Mouse (Mus musculus): ENCODE results near the gene Zdhhc6. TPM values are rescaled to one million over a fixed set of nuclear protein-coding genes. Genes with fewer than 3 reads are reported as not detected.
A peak's percentile ranks its signal among the peaks of the same experiment; 100 is the strongest.

Zdhhc6 gene
- polyA plus RNA-seq, 1 experiment: 27.0 TPM

DNA sequence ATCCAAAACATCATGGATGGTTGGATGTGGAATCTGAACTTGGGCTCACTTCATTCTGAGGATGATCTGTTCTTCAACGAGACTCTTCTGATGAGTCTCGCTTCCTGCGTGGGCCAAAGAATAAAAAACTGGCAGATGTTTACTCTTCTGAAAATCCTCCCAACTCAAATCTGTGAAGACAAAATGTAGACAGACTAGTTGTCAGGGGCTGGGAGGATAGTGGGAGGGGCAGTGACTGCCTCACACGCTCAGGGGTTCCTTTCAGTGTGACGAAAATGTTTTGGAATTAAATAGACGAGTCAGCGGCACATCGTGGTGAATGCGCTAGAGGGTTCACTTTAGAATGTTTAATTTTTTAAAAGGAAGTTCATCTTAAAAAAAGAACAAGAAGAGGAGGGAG lies 59.7 kb downstream of the Zdhhc6 start:
- DNase-seq: no peak
- 80% methylated on average over 9 of the region's 9 CpGs for WGBS

DNA sequence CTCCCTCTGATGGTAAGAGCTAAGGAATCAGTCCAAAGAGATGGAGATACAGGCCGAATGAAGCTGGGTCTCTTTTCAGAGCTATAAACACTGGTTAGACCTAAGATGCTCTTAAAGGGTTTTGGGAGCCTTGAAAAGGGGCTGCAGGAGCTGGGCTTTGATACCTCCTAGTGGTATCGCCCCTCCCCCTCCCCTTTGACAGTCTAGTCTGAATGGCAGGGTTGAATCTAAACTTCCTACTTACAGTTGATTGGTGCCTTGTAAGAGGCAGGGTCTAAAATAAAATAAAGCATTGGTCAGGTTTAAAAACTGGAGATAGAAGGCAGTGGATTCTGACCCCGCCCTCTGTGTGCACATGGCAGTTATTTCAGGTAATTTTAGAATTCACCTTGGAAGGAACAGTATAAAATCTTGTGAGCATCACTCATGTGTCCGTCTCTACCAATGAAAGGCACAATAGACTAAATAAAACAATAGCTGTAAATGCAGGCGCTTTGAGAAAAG lies 61.3 kb downstream of the Zdhhc6 start:
- H3K27ac ChIP-seq (ENCODE audit: insufficient read depth, low read length): no peak overlapping the region
- peak in 1 of 2 experiments; percentile 18 for DNase-seq
- WGBS: 38% methylated on average over 5 of the region's 5 CpGs
- H3K4me1 ChIP-seq (ENCODE audit: control insufficient read depth, insufficient read depth, low read length): no peaks in the 10 kb centered on the region
- H3K27me3 ChIP-seq (ENCODE audit: control insufficient read depth, insufficient read depth, low read length): no peaks in the 10 kb centered on the region
- no peak for TF ChIP-seq CTCF (IDR thresholded peaks at IDR 0.05; ENCODE audit: borderline replicate concordance, insufficient read depth, low read depth, low read length)
- no peak for TF ChIP-seq POLR2A (IDR thresholded peaks at IDR 0.05; ENCODE audit: borderline replicate concordance, insufficient read depth, low read length)
- H3K4me3 ChIP-seq (replicated peaks; ENCODE audit: insufficient read depth, low read depth, low read length): peak overlapping the region; percentile 54

More for the DNA sequence above, 59.7 kb downstream of the Zdhhc6 start:
- no peak overlapping the region for H3K4me3 ChIP-seq (replicated peaks; ENCODE audit: insufficient read depth, low read depth, low read length)
- H3K4me1 ChIP-seq (ENCODE audit: control insufficient read depth, insufficient read depth, low read length): no peaks in the 10 kb centered on the region
- H3K27ac ChIP-seq (ENCODE audit: insufficient read depth, low read length): no peak overlapping the region
- TF ChIP-seq CTCF (IDR thresholded peaks at IDR 0.05; ENCODE audit: borderline replicate concordance, insufficient read depth, low read depth, low read length): no peak
- no peak for TF ChIP-seq POLR2A (IDR thresholded peaks at IDR 0.05; ENCODE audit: borderline replicate concordance, insufficient read depth, low read length)
- H3K27me3 ChIP-seq (ENCODE audit: control insufficient read depth, insufficient read depth, low read length): no peaks in the 10 kb centered on the region

DNA sequence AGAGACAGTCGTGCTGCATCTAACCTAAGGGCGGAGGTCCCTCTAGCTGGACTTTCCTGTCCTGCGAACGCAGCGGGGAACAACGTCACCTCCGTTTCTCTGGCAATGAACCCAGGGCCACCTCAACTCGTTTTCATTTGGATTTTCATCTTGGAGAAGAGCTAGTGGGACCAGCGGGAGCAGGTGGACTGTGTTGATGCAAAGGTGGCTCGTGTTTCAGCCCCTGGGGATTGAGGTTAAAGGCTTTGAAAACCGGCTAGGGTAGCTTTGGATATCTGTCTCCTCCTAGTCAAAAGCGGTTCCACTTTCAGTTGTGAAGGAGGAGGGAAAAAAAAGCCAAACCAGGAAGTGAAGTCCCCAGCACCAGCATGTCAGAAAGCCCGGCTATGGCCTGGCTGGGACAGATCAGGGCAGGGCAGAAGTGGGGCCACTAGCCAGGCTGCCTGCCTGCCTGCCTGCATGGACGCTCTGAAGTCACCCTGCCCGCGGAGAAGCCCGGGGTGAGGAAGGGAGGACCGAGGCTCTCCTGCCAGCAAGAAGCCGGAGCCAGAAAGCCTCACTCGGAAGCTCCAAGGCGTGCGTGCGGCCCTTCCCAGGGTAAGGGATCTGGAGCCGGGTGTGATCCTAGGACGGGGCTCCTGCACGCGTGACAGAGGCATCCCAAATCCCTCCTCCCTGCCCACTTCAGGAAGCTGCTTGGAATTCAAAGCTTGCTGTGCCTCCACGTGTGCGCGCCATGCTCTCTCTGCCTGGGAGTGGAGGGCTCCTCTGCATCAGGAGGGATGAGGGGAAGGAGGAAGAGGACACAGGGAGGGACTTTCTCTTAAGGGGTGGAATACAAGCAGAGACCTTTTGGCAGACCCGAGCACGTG lies 62.0 kb downstream of the Zdhhc6 start:
- under 1% methylated on average over 32 of the region's 32 CpGs for WGBS
- H3K27me3 ChIP-seq (ENCODE audit: control insufficient read depth, insufficient read depth, low read length): no peaks in the 10 kb centered on the region
- peak; percentile 64 to 69 for DNase-seq

DNA sequence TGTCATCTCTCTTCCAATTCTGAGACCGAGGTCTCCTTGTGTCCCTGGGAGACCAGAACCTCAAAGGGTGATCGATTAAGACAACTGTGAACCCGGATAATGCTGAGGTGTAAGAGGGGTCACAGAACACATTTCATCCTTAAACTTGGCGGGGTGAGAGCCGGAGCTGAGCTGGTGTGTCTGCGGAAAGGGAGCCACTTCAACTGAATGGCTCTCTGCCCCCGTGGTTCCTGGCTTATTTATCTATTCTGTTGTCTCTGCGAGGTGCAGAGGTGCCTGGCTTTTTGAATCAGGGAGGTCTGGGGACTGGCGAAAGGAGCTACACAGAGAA lies 62.6 kb downstream of the Zdhhc6 start:
- WGBS: 3% methylated on average over 9 of the region's 9 CpGs
- DNase-seq: no peak
- Histone ChIP-seq H3K4me1 (ENCODE audit: control insufficient read depth, insufficient read depth, low read length) (no peaks in the 10 kb centered on the region), H3K27me3 (ENCODE audit: control insufficient read depth, insufficient read depth, low read length) (no peaks in the 10 kb centered on the region), H3K4me3 (replicated peaks; ENCODE audit: insufficient read depth, low read depth, low read length) (peak overlapping the region; percentile 54), H3K27ac (ENCODE audit: insufficient read depth, low read length) (peak overlapping the region; percentile 63)
- no peak for TF ChIP-seq POLR2A (IDR thresholded peaks at IDR 0.05; ENCODE audit: borderline replicate concordance, insufficient read depth, low read length)
- no peak for TF ChIP-seq CTCF (IDR thresholded peaks at IDR 0.05; ENCODE audit: borderline replicate concordance, insufficient read depth, low read depth, low read length)

More for the DNA sequence above, 62.0 kb downstream of the Zdhhc6 start:
- TF ChIP-seq CTCF (IDR thresholded peaks at IDR 0.05; ENCODE audit: borderline replicate concordance, insufficient read depth, low read depth, low read length) (no peak), POLR2A (IDR thresholded peaks at IDR 0.05; ENCODE audit: borderline replicate concordance, insufficient read depth, low read length) (peak; percentile 37; the same call in 1 of the 2 replicates)
- no peaks in the 10 kb centered on the region for H3K4me1 ChIP-seq (ENCODE audit: control insufficient read depth, insufficient read depth, low read length)
- peak overlapping the region; percentile 54 for H3K4me3 ChIP-seq (replicated peaks; ENCODE audit: insufficient read depth, low read depth, low read length)
- peak overlapping the region; percentile 63 for H3K27ac ChIP-seq (ENCODE audit: insufficient read depth, low read length)

DNA sequence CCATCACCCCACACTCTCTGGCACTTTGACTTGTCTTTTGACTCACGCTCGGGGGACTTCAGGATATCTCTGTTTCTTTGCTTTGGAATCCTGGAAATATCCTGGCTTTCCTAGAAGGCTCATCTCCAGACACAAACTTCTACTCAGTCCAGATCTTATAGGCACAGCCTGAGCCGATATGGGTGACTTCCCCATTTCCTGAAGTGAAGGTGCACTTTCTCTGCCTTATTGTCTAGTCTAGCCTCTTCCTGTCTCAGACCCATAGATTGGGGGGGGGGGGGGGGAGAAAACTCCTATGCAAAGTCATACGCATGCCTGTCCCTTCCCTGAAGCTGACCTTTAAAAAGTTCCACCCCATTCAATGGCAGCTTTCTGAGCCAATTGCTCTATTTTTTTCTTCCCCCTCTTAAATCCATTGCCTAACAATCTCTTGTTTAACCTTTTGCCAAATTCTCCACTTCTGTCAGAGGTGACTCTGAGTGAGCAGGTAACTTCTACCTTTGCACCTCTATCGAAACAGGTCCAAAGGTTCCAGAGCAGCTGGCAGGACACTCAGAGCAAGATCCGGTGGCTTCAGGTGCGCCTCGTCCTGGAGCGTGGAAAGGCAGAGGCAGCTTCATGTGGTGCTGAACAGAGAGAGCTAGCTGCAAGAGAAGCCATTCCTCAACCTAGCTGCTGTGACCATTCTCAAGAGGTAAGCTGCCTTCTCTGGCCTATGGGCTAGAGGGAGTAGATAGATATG lies 64.3 kb downstream of the Zdhhc6 start, which contains the start of gene Acsl5:
Acsl5 (plus strand) TSS at position 556 of the 742 bp plus-strand sequence.
- 98% methylated on average over 9 of the region's 9 CpGs for WGBS
- Histone ChIP-seq H3K4me3 (replicated peaks; ENCODE audit: insufficient read depth, low read depth, low read length) (no peak within 1 kb of the TSS), H3K27ac (ENCODE audit: insufficient read depth, low read length) (no peak within 1 kb of the TSS), H3K27me3 (ENCODE audit: control insufficient read depth, insufficient read depth, low read length) (no peaks in the 10 kb centered on the region), H3K4me1 (ENCODE audit: control insufficient read depth, insufficient read depth, low read length) (no peaks in the 10 kb centered on the region)
- TF ChIP-seq POLR2A (IDR thresholded peaks at IDR 0.05; ENCODE audit: borderline replicate concordance, insufficient read depth, low read length): no peak
- no peak for TF ChIP-seq CTCF (IDR thresholded peaks at IDR 0.05; ENCODE audit: borderline replicate concordance, insufficient read depth, low read depth, low read length)
- DNase-seq: no peak

DNA sequence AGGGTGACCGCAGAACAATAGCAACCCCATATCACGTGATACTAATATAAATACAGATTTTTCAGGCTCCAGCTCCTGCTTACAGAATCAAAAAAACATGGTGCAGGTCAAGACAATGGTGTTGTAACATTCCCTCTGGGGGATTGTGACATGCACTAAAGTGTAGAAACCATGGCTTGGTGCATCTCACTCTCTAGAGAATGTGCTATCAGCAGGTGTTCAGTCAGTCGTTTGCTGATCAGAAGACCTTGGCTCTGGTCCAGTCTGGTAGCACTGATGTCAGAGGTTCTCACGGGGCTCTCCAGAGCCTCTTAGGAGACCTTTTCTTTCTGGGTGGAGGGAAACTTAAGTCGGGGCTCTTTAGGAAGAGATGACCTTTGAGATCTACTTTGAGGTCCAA lies 65.4 kb downstream of the Zdhhc6 start:
- TF ChIP-seq POLR2A (IDR thresholded peaks at IDR 0.05; ENCODE audit: borderline replicate concordance, insufficient read depth, low read length): no peak

DNA sequence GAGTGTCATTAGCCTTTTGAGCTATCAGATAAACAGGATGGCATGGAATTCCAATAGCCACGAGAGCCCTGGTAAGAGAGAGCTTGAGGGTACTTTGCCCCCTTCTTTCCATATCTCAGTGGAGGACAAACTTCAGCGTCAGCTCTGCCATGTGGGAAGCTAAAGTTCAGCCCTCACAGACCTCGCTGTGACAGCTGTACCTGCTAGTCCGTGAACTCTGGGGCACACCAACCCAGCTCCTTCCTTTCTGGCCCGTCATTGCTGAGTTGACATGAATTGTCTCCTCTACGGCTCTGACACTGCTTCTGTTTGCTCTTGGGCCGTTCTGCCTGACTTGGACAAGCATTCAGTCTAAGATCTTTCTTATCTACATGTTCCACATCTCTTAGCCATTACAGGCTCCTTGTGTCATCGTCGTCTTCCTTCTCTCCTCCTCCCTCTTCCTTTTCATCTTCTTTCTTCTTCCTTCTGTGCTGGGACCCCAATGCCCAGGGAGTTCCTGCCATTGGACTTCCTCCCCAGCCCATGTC lies 67.8 kb downstream of the Zdhhc6 start:
- no peaks in the 10 kb centered on the region for H3K4me1 ChIP-seq (ENCODE audit: control insufficient read depth, insufficient read depth, low read length)
- TF ChIP-seq POLR2A (IDR thresholded peaks at IDR 0.05; ENCODE audit: borderline replicate concordance, insufficient read depth, low read length) (no peak), CTCF (IDR thresholded peaks at IDR 0.05; ENCODE audit: borderline replicate concordance, insufficient read depth, low read depth, low read length) (no peak)
- H3K27me3 ChIP-seq (ENCODE audit: control insufficient read depth, insufficient read depth, low read length): no peaks in the 10 kb centered on the region
- no peak for DNase-seq
- no peak overlapping the region for H3K27ac ChIP-seq (ENCODE audit: insufficient read depth, low read length)
- 73% methylated on average over 9 of the region's 9 CpGs for WGBS
- H3K4me3 ChIP-seq (replicated peaks; ENCODE audit: insufficient read depth, low read depth, low read length): no peak overlapping the region

More for the DNA sequence above, 65.4 kb downstream of the Zdhhc6 start:
- 70% methylated on average over 5 of the region's 5 CpGs for WGBS
- DNase-seq: no peak
- Histone ChIP-seq H3K27ac (ENCODE audit: insufficient read depth, low read length) (no peak overlapping the region), H3K4me1 (ENCODE audit: control insufficient read depth, insufficient read depth, low read length) (no peaks in the 10 kb centered on the region), H3K4me3 (replicated peaks; ENCODE audit: insufficient read depth, low read depth, low read length) (no peak overlapping the region), H3K27me3 (ENCODE audit: control insufficient read depth, insufficient read depth, low read length) (no peaks in the 10 kb centered on the region)
